Mouse (Mus musculus): ENCODE measurements around the gene Fthl17a. TPM values are rescaled to one million over a fixed set of nuclear protein-coding genes. Genes with fewer than 3 reads are reported as not detected.
A peak's percentile ranks its signal among the peaks of the same experiment; 100 is the strongest.

Fthl17a gene
- polyA plus RNA-seq (2014; fragmentation: Nextera tagmentation; extraction: Ambion mirVana), result not detected in 2 replicates

DNA sequence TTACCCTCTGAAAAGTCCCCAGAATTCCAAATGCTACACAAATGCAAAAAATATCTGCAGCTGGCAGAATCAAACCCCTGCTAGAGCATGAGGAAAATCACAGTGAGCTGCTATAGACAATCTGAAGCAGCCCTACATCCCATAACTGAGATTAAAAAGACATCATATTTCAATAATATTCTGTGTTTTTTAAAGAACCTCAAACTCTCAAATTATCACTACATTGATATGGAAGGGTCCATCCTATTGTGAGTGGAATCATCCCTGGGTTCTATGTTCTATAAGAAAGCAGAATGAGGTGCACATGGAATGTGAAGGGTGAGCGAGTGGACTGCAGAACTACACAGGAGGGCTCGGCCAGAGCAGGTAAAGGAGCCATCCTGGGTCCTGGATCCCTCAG, at the start of gene Fthl17a:
Fthl17a (plus strand) TSS at position 301 of the 400 bp plus-strand sequence.
- H3K4me1 ChIP-seq (ENCODE audit: insufficient read depth), result no peaks in the 10 kb centered on the region
- no peak for TF ChIP-seq CTCF (IDR thresholded peaks at IDR 0.05; ENCODE audit: low read depth)
- no peaks in the 10 kb centered on the region for H3K27me3 ChIP-seq (ENCODE audit: insufficient read depth, low read length)
- WGBS, result 82% methylated on average over 2 of the region's 2 CpGs
- H3K4me2 ChIP-seq, result no peak within 1 kb of the TSS
- H3K9me3 ChIP-seq (ENCODE audit: low read depth, low read length), result no peaks in the 10 kb centered on the region
- DNase-seq (no peak), ATAC-seq (ENCODE audit: insufficient read depth) (no peak)
- no peak within 1 kb of the TSS for H3K4me3 ChIP-seq (ENCODE audit: low read depth, low read length)
- no peak within 1 kb of the TSS for H3K9ac ChIP-seq
- H3K36me3 ChIP-seq (ENCODE audit: insufficient read depth), result no peaks in the 10 kb centered on the region
- no peak within 1 kb of the TSS for H3K27ac ChIP-seq (ENCODE audit: low read depth)

DNA sequence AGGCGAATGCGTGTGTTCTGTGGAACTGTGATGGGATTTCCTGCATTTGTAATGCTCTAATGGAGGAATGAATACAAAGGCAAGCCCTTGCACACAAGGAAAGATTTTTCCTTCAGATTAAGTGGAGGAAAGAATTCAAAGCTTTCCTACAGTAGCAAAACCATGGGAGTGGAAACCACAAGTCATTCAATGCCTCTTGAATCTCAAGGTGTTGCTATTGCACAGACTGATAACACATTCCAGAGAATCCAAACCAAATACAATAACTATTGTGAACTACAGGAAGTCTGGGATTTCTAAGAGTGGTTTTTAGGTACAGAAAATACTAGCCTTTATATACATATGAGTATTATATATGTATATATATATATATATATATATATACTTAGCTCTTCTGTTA, 42.5 kb upstream of the Fthl17a start:
- Histone ChIP-seq H3K4me1 (ENCODE audit: insufficient read depth) (no peaks in the 10 kb centered on the region), H3K4me3 (ENCODE audit: low read depth, low read length) (no peak overlapping the region), H3K27ac (ENCODE audit: low read depth) (no peak overlapping the region), H3K27me3 (ENCODE audit: insufficient read depth, low read length) (no peaks in the 10 kb centered on the region), H3K9ac (no peak overlapping the region), H3K36me3 (ENCODE audit: insufficient read depth) (no peaks in the 10 kb centered on the region), H3K4me2 (no peak overlapping the region), H3K9me3 (ENCODE audit: low read depth, low read length) (no peaks in the 10 kb centered on the region)
- no peak for TF ChIP-seq CTCF (IDR thresholded peaks at IDR 0.05; ENCODE audit: low read depth)
- 74% methylated on average over 2 of the region's 2 CpGs for WGBS
- DNase-seq (peak; percentile 17), ATAC-seq (ENCODE audit: insufficient read depth) (no peak)

DNA sequence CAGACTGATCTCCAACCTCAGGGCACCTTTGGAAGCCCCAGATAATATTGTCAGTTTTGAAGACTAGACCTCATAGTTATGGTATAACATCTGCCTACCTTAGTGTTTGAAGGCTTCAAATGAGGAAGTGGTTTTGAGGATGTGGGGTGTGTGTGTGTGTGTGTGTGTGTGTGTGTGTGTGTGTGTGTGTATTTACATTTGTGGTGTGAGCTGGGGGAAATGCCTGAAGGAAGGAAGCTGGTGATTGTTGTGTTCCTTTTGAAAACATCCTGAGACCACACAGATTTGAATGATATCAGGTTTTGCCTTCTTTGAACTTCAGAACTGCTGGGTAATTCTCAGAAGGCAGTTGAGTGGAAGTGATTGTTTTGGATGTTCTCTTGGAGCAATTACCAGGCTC, 22.6 kb upstream of the Fthl17a start:
- TF ChIP-seq CTCF (IDR thresholded peaks at IDR 0.05; ENCODE audit: low read depth), result no peak
- Histone ChIP-seq H3K9me3 (ENCODE audit: low read depth, low read length) (no peaks in the 10 kb centered on the region), H3K27ac (ENCODE audit: low read depth) (no peak overlapping the region), H3K4me1 (ENCODE audit: insufficient read depth) (no peaks in the 10 kb centered on the region), H3K9ac (no peak overlapping the region), H3K4me3 (ENCODE audit: low read depth, low read length) (no peak overlapping the region), H3K27me3 (ENCODE audit: insufficient read depth, low read length) (no peaks in the 10 kb centered on the region), H3K36me3 (ENCODE audit: insufficient read depth) (no peaks in the 10 kb centered on the region), H3K4me2 (no peak overlapping the region)
- DNase-seq, result no peak
- ATAC-seq (ENCODE audit: insufficient read depth), result no peak

DNA sequence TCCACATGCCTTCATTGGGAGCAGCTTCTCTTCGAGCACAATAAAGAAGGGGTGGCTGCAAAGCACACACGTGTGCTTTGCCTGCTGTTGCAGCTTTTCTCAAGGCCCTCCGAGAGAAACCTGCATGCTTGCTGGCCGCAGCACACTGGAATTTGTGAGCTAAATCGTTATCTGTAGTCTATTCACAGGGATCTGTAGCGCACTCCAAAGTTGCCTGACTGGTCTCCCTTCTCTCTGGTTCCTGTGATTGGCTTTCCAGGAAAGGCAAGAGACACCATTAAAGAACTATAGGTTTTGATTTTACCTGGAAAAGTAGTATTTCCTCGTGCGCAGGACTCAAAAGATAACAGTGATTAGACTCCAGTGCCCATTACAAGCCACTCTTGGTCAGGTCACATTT, 22.3 kb downstream of the Fthl17a start:
- H3K4me1 ChIP-seq (ENCODE audit: insufficient read depth), result no peaks in the 10 kb centered on the region
- H3K9me3 ChIP-seq (ENCODE audit: low read depth, low read length), result no peaks in the 10 kb centered on the region
- no peak for TF ChIP-seq CTCF (IDR thresholded peaks at IDR 0.05; ENCODE audit: low read depth)
- H3K27ac ChIP-seq (ENCODE audit: low read depth), result peak overlapping the region; percentile 36; the same call in 1 of the 2 replicates
- H3K36me3 ChIP-seq (ENCODE audit: insufficient read depth), result no peaks in the 10 kb centered on the region
- peak; percentile 42 for DNase-seq
- H3K9ac ChIP-seq, result no peak overlapping the region
- 46% methylated on average over 8 of the region's 8 CpGs for WGBS
- ATAC-seq (ENCODE audit: insufficient read depth), result peak; percentile 60; the same call in 1 of the 2 replicates
- H3K4me3 ChIP-seq (ENCODE audit: low read depth, low read length), result no peak overlapping the region
- no peaks in the 10 kb centered on the region for H3K27me3 ChIP-seq (ENCODE audit: insufficient read depth, low read length)
- H3K4me2 ChIP-seq, result peak overlapping the region; percentile 10; the same call in 1 of the 2 replicates

DNA sequence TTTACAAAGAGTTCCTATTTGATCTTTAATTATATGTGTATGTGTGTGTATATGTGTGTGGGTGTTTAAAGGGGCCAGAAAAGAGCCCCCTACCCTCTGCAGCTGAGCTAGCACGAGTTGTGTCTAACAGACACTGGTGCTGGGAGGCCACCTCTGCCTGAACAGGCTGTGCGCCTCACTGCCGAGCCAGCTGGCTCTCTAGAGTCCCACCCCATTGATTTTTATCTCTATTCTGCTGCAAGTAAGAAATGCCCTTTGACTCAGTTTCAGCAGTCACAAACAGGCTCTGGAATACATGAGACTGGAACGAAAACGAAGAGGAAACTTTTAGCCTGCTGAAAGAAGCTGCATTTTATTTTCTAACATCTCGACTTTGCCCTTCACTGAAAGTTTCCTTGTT, 22.8 kb downstream of the Fthl17a start:
- Histone ChIP-seq H3K4me2 (peak overlapping the region; percentile 10; the same call in 1 of the 2 replicates), H3K4me1 (ENCODE audit: insufficient read depth) (no peaks in the 10 kb centered on the region), H3K9me3 (ENCODE audit: low read depth, low read length) (no peaks in the 10 kb centered on the region), H3K9ac (no peak overlapping the region), H3K4me3 (ENCODE audit: low read depth, low read length) (no peak overlapping the region), H3K36me3 (ENCODE audit: insufficient read depth) (no peaks in the 10 kb centered on the region), H3K27me3 (ENCODE audit: insufficient read depth, low read length) (no peaks in the 10 kb centered on the region), H3K27ac (ENCODE audit: low read depth) (no peak overlapping the region)
- WGBS, result 32% methylated on average over 6 of the region's 6 CpGs
- peak; percentile 1 for DNase-seq
- ATAC-seq (ENCODE audit: insufficient read depth), result peak; percentile 44; the same call in 1 of the 2 replicates
- no peak for TF ChIP-seq CTCF (IDR thresholded peaks at IDR 0.05; ENCODE audit: low read depth)

DNA sequence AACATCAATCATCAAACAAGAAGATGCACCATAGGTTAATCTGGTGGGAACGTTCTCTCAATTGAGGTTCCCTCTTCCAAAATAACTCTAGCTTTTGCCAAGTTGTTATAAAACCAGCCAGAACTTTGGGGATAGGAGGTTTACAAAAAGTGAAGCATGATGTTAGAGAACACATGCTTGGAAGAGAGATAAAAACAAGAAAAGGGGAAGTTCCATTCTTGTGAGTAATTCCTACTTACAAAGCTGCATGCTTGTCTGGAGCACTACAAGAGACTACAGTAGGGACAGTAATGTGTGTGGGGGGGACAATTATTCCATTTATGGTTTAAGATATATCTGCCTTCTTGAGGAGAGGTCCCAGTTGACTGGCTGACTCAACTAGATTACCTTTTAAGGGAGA, 40.4 kb downstream of the Fthl17a start:
- H3K4me1 ChIP-seq (ENCODE audit: insufficient read depth), result no peaks in the 10 kb centered on the region
- WGBS, result 77% methylated on average over 1 of the region's 1 CpGs
- no peak overlapping the region for H3K4me3 ChIP-seq (ENCODE audit: low read depth, low read length)
- H3K27me3 ChIP-seq (ENCODE audit: insufficient read depth, low read length), result no peaks in the 10 kb centered on the region
- H3K9ac ChIP-seq, result no peak overlapping the region
- no peaks in the 10 kb centered on the region for H3K36me3 ChIP-seq (ENCODE audit: insufficient read depth)
- TF ChIP-seq CTCF (IDR thresholded peaks at IDR 0.05; ENCODE audit: low read depth), result no peak
- no peak overlapping the region for H3K27ac ChIP-seq (ENCODE audit: low read depth)
- no peaks in the 10 kb centered on the region for H3K9me3 ChIP-seq (ENCODE audit: low read depth, low read length)
- no peak for DNase-seq
- H3K4me2 ChIP-seq, result no peak overlapping the region
- ATAC-seq (ENCODE audit: insufficient read depth), result no peak

DNA sequence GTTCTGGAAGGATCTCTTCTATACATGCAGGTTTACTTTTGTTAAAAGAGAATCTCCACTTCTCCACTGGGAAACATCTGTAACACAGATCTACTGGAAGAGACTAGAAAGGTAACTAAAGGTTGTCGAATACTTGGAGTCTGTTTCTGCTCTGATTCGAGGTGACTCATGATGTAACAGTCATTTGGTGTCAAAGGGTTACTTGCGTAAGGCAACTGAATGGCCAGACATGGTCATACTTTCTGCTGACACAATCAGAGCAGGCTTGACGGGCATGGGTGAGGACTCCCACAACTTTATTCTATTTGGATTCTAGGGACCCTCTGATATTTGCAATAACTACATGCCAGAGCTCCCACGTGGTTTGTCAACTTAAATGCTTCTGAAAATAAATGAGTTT, 43.3 kb downstream of the Fthl17a start:
- 64% methylated on average over 5 of the region's 5 CpGs for WGBS
- DNase-seq (no peak), ATAC-seq (ENCODE audit: insufficient read depth) (no peak)
- H3K4me3 ChIP-seq (ENCODE audit: low read depth, low read length), result no peak overlapping the region
- no peak for TF ChIP-seq CTCF (IDR thresholded peaks at IDR 0.05; ENCODE audit: low read depth)
- H3K9me3 ChIP-seq (ENCODE audit: low read depth, low read length), result no peaks in the 10 kb centered on the region
- no peak overlapping the region for H3K4me2 ChIP-seq
- H3K4me1 ChIP-seq (ENCODE audit: insufficient read depth), result no peaks in the 10 kb centered on the region
- H3K27ac ChIP-seq (ENCODE audit: low read depth), result no peak overlapping the region
- no peaks in the 10 kb centered on the region for H3K27me3 ChIP-seq (ENCODE audit: insufficient read depth, low read length)
- no peaks in the 10 kb centered on the region for H3K36me3 ChIP-seq (ENCODE audit: insufficient read depth)
- no peak overlapping the region for H3K9ac ChIP-seq

DNA sequence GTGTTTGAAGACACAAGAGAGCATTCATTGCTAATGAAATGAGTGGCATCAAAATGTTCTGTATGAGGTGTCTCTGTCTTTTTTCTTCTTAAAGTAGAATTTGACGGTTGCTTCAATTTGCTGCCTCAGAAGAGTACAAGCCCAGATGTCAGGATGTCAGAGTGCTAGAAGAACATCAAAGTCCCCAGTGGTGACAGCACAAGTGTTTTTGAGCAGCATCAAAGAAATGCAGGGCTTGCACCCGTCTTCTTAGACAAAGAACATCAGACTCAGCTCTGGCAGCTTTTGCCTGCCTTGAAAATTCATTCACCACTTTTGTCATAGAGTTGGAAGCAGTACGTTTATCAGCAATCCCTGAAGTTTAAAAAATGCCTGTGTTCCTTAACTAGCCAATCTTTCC, 44.5 kb downstream of the Fthl17a start:
- H3K9me3 ChIP-seq (ENCODE audit: low read depth, low read length), result no peaks in the 10 kb centered on the region
- no peaks in the 10 kb centered on the region for H3K36me3 ChIP-seq (ENCODE audit: insufficient read depth)
- no peak overlapping the region for H3K4me3 ChIP-seq (ENCODE audit: low read depth, low read length)
- DNase-seq (no peak), ATAC-seq (ENCODE audit: insufficient read depth) (no peak)
- H3K27ac ChIP-seq (ENCODE audit: low read depth), result no peak overlapping the region
- no peak overlapping the region for H3K4me2 ChIP-seq
- TF ChIP-seq CTCF (IDR thresholded peaks at IDR 0.05; ENCODE audit: low read depth), result no peak
- H3K4me1 ChIP-seq (ENCODE audit: insufficient read depth), result no peaks in the 10 kb centered on the region
- no peaks in the 10 kb centered on the region for H3K27me3 ChIP-seq (ENCODE audit: insufficient read depth, low read length)
- 41% methylated on average over 3 of the region's 3 CpGs for WGBS
- H3K9ac ChIP-seq, result no peak overlapping the region
